Mouse (Mus musculus) brain, embryonic 14.5 days (tissue): ENCODE measurements at regions not wholly inside any gene's neighbourhood (a gene's known extent, or its start where the extent isn't known, plus 50 kb on each side); places are given as distances from the start of the nearest gene placed in this dataset.

Experiments
- CTCF ChIP-seq: fragments of 200-500 bp; IDR thresholded peaks from 2 replicates; pipeline ENCODE4 v1.5.1; 2012; ENCODE audit warnings: inconsistent platforms, mild to moderate bottlenecking, moderate library complexity, borderline replicate concordance; ENCODE audit not compliant: insufficient read depth, insufficient read length; ENCODE audit errors: extremely low read depth
- POLR2A ChIP-seq: fragments of 200-500 bp; IDR thresholded peaks from 2 replicates; pipeline ENCODE4 v1.6.1; 2012; ENCODE audit warnings: mild to moderate bottlenecking, inconsistent platforms, borderline replicate concordance; ENCODE audit not compliant: poor library complexity, insufficient read depth, insufficient read length, severe bottlenecking; ENCODE audit errors: extremely low read depth

DNA sequence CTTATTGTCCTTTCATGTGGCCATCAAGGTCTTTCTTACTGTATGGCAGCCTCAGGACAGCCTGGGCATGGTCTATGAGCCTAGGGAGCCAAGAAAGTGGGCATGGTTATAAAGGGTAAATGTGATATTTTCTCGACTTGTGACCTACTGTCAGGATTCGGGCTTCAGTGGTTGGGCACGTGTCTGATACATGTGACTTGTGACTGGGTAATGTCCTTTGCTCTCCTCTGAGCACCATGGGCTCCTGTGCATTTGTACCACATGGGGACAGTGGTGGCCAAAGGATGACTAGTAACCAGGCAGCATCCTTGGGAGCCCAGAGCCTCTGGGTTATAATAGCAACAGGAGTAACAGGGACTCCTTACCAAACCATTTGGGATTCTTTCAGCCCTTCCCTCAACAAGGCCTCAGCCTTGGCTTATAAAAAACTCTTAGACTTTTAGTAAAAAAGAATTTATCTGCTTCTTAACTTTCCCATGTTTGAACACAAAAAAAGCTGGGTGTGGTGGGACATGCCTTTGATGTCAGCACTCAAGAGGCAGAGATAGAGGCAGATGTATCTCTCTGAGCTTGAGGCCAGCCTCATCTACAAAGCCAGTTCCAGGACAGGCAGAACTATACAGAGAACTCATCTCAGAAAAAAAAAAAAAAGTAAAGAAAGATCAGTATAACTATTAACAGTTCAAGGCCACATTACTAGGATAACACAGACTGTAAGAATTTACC is 56.7 kb upstream of the Klf13 start:
- no peak for TF ChIP-seq POLR2A
- TF ChIP-seq CTCF: no peak
